Mouse (Mus musculus): ENCODE measurements around the gene Map3k13.

The Map3k13 gene

DNA sequence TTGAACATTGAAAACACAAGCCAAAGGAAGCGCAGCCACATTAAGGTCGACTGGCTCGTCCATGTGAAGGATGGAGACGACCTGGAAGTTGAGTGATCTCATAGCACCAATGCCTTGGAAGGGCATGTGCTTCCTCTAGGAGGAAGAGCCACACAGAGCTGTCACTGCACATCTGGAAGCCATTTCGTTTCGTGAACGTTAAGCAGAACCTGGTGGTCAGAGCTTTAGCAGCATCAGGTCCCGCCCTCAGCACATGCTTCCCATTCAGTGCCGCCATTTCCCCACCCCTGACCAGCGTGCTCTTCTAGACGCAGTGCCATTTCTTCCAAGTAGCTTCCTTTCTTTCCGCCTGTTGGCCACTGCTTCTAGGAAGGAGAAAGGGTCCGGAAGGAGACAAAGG is 134.3 kb downstream of the Map3k13 start:
- DNase-seq = no peak

DNA sequence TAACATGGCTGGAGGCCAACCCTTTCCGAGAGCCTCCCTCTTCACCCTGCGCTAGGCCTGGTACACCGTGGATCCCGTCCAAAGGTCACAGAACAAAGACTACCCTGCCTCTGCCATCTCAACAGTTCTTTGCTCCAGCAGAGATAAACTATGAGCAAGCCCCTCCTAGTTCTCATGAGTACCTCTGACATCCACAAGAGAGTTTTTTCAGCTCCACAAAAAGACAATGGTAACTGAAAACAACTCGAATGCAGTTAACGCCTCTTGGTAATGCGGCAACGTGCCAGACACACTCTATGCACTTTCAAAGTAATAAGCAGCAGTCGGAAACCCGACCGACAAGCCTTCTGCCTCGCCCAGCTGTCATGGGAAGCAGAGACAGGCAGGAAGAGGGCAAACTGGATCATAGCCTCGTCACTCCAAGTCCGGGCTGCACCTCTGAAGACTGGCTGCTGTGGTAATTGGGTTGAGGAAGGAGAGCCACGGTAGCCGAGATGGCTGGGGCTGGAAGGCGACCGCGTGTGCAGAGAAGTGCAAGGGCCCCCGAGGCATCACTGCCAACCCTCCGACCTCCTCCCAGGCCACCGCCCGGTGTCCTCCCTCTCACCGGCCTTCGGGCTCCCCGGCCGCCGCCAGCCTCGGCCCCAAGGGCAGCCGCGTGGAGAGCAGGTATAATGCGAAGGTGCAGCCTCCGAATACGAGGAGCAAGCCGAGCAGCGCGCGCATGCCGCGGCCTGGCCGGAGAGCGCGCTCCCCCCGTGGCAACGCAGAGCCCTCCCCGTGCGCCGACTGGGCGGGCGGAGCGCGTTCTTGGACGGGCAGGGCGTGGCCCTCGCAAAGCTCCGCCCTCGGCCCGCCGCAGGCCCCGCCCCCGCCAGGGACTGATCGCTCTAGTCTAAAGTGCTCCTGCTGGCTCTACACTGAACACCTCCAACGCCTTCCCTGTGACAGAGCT is 152.9 kb downstream of the Map3k13 start, which contains the start of gene Tmem41a:
Gene Tmem41a (minus strand): TSS at position 792 of the 955 bp plus-strand sequence.
- DNase-seq = peak; percentile 94

GRCm38 (mm10) chr16:21955591-21955990 is 161.4 kb downstream of the Map3k13 start:
- no peak for DNase-seq

- DNase-seq = no peak
These were observed 171.4 kb downstream of the Map3k13 start for GRCm38 (mm10) chr16:21965576-21965975.

GRCm38 (mm10) chr16:21969874-21970273 is 175.7 kb downstream of the Map3k13 start:
- no peak for DNase-seq

- DNase-seq = no peak
These were observed 176.4 kb downstream of the Map3k13 start for GRCm38 (mm10) chr16:21970536-21970935.

DNA sequence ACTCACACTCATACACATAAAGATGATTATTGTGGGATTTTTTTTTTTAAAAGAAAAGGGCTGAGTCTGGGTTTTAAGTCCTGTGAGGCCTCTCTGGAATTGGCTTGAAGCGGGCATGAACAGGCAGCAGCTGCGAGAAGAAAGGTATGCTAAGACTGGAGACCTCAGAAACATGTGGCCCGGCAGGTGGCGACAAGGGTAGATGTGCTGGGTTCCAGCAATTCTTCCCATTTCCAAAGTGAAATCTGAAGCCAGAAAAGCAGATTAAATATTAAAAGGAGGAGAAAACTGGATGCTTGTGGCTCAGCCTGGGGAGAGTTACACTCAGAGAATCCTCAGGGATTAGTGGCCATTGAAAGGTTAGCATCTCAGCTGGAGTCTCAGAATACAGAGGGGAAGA is 177.3 kb downstream of the Map3k13 start:
- DNase-seq = no peak

- no peak for DNase-seq
These were observed 182.1 kb downstream of the Map3k13 start for GRCm38 (mm10) chr16:21976203-21976602.

DNA sequence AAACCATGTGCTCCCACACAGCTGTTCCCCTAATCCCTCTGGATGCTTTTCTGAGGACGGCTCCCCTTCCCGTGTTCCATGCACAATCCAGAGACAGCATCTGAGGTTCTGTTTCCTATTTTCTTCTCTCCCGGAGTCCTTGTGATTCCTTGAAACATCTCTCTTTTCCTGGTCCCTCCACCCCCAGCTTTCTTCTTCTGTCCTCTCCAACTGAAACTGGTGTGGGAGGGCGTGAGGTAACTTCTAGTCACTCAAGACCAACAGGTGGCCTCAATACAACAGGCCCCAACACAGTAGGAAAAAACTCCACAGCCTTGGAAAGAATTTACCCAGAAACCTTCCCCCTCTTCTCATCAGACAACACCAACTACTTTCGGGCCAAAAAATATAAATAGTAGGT is 183.2 kb downstream of the Map3k13 start:
- DNase-seq = no peak

Measured in thymus, postnatal 14 days (tissue).